Comparison of ENCODE assay signal across 7 mouse cellular contexts in the genomic region with DNA sequence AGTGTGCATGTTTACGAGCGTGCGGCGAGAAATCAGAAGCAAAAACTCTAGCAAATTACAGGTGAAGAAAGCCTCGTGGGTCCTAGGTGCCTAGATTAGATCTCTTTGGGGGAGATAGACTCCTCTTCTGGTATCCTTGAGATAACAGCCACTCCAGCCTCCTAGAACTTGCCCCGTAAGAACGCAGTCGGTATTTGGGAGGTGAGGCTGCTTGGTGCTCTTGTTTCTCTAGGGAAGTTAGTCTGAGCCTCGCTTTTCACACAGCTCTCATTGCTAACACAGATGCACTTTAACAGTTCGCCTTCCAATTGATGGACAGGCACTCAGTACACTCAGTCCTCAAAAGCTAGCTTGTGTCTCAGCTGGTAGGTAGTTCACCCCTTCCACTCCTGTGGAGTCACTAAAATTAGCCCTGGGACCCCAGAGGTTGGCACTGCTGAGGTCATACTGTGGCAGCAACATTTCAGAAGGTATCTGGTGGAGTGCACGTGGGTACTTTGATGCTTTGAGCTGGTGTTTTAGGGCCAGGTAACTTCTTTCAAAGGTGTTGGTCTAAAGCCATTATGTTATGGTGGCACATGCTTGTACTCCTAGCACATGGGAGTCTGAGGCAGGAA. TPM values are rescaled to one million over a fixed set of nuclear protein-coding genes. Genes with fewer than 3 reads are reported as not detected.
DNase-seq lines count a peak whose midpoint lies in the region; ATAC-seq and TF ChIP-seq lines count a peak whose summit lies in the region.

No protein-coding gene starts in this region.

- peaks cover 38% of the 10 kb centered on the region for H3K79me2 ChIP-seq in CH12.LX (replicated peaks; ENCODE audit: control insufficient read depth, extremely low read depth, insufficient read depth, poor library complexity, severe bottlenecking)

- H3K36me3 ChIP-seq in CH12.LX (replicated peaks in 1 of 2; ENCODE audit: control insufficient read depth in 1 of 2, insufficient read depth in 1 of 2, low read length in 1 of 2): peaks cover under 1 to 35% of the 10 kb centered on the region in 2 experiments
- peaks cover 36% of the 10 kb centered on the region for H3K36me3 ChIP-seq in liver, embryonic 13.5 days

- intact Hi-C loops in left cerebral cortex, postnatal 14 days (cut with DNase I): no loop called here

- DNase-seq in A20 (ENCODE audit: low read depth, low spot score) (peak; percentile 59), CH12.LX (ENCODE audit: extremely low read depth) (no peak)
- DNase-seq in heart, adult 8-10 months (ENCODE audit: low spot score): peak; percentile 40
- DNase-seq in liver, embryonic 13.5 days: no peak
- no peak for DNase-seq in left cerebral cortex, postnatal 14 days (ENCODE audit: low spot score in 2 of 2)
- DNase-seq in cerebellum, adult 8-10 months: no peak
- DNase-seq in cerebellum, postnatal 10 days: no peak

- no peak overlapping the region for H3K27ac ChIP-seq in CH12.LX (ENCODE audit: insufficient read depth, low read depth)
- peak overlapping the region; percentile 99 for H3K27ac ChIP-seq in liver, embryonic 13.5 days

- 4% methylated on average over 11 of the region's 11 CpGs for WGBS in liver, embryonic 13.5 days (ENCODE audit: insufficient replicate concordance)

- H3K4me1 ChIP-seq in CH12.LX (ENCODE audit: control insufficient read depth in 1 of 2, insufficient read depth in 2 of 2): peaks cover 25 to 49% of the 10 kb centered on the region in 2 experiments
- peaks cover 72% of the 10 kb centered on the region for H3K4me1 ChIP-seq in liver, embryonic 13.5 days (replicated peaks)

- no peak for TF ChIP-seq RAD21 in CH12.LX (IDR thresholded peaks at IDR 0.05; ENCODE audit: low read depth, low read length)

- no peak for TF ChIP-seq POLR2A in CH12.LX (IDR thresholded peaks at IDR 0.05; ENCODE audit: low read depth, low read length)

- in situ Hi-C loops in CH12.LX (cut with MboI; ENCODE audit: low pct_ligation_motif_present, low pct_unique_long_range_greater_than_20kb, low sequenced_read_pairs): no loop called here

- ATAC-seq in liver, embryonic 13.5 days (ENCODE audit: low read depth): peak; percentile 8

- H3K4me2 ChIP-seq in CH12.LX (ENCODE audit: insufficient read depth, low read depth, poor library complexity, severe bottlenecking): peak overlapping the region; percentile 97
- H3K4me2 ChIP-seq in liver, embryonic 13.5 days: peak overlapping the region; percentile 83

- dilution Hi-C loops in CH12.LX (cut with MboI; ENCODE audit: extremely low pct_ligation_motif_present, extremely low pct_unique_long_range_greater_than_20kb, low sequenced_read_pairs): no loop called here

- TF ChIP-seq EP300 in CH12.LX (IDR thresholded peaks at IDR 0.05; ENCODE audit: low read length): no peak

- H3K9ac ChIP-seq in CH12.LX (ENCODE audit: insufficient read depth, low read depth): peak overlapping the region; percentile 84
- H3K9ac ChIP-seq in liver, embryonic 13.5 days: peak overlapping the region; percentile 100

- no peak for TF ChIP-seq CTCF in CH12.LX (conservative IDR thresholded peaks at IDR 0.05 in 1 of 2, IDR thresholded peaks at IDR 0.05 in 1 of 2; ENCODE audit: low read depth in 2 of 2, low read length in 2 of 2)

- peak overlapping the region; percentile 80 to 92 (median 87) for H3K4me3 ChIP-seq in CH12.LX (replicated peaks in 1 of 3; ENCODE audit: low read depth in 2 of 3, low read length in 2 of 3, poor library complexity in 1 of 3)
- peak overlapping the region; percentile 100 for H3K4me3 ChIP-seq in liver, embryonic 13.5 days (replicated peaks)

- H3K27me3 ChIP-seq in CH12.LX (replicated peaks): peaks cover 8% of the 10 kb centered on the region
- H3K27me3 ChIP-seq in liver, embryonic 13.5 days: no peaks in the 10 kb centered on the region

- H3K9me3 ChIP-seq in CH12.LX (replicated peaks; ENCODE audit: low read length): no peaks in the 10 kb centered on the region
- no peaks in the 10 kb centered on the region for H3K9me3 ChIP-seq in liver, embryonic 13.5 days (replicated peaks)

TF ChIP-seq in CH12.LX, 34 proteins besides CTCF, POLR2A, EP300 and RAD21:
- TF ChIP-seq MAZ (IDR thresholded peaks at IDR 0.05; ENCODE audit: low read depth, low read length) (no peak), ETS1 (conservative IDR thresholded peaks at IDR 0.05; ENCODE audit: low read depth, low read length) (no peak), KAT2A (IDR thresholded peaks at IDR 0.05; ENCODE audit: insufficient replicate concordance, low read length) (no peak), ELF1 (IDR thresholded peaks at IDR 0.05; ENCODE audit: low read depth, low read length) (no peak), ZMIZ1 (IDR thresholded peaks at IDR 0.05; ENCODE audit: low read depth, low read length) (no peak), MEF2A (IDR thresholded peaks at IDR 0.05; ENCODE audit: borderline replicate concordance, low read depth, low read length) (no peak), IRF4 (IDR thresholded peaks at IDR 0.05; ENCODE audit: low read depth, low read length) (no peak), NELFE (IDR thresholded peaks at IDR 0.05; ENCODE audit: low read depth, low read length) (no peak), ZKSCAN1 (IDR thresholded peaks at IDR 0.05; ENCODE audit: borderline replicate concordance, low read depth, low read length) (no peak), SMC3 (IDR thresholded peaks at IDR 0.05; ENCODE audit: low read depth, low read length) (no peak), JUND (conservative IDR thresholded peaks at IDR 0.05; ENCODE audit: low read depth, low read length) (no peak), BHLHE40 (IDR thresholded peaks at IDR 0.05; ENCODE audit: low read depth, low read length) (no peak), MXI1 (IDR thresholded peaks at IDR 0.05; ENCODE audit: low read depth, low read length) (no peak), MAFK (IDR thresholded peaks at IDR 0.05; ENCODE audit: insufficient replicate concordance, low read length) (no peak), POLR2AphosphoS2 (IDR thresholded peaks at IDR 0.05; ENCODE audit: low read depth, low read length) (no peak), ZNF384 (IDR thresholded peaks at IDR 0.05; ENCODE audit: low read depth, low read length) (no peak), MAX (IDR thresholded peaks at IDR 0.05; ENCODE audit: low read length) (no peak)

RNA-seq across cellular contexts. Expression of gene Mafk, which starts 1.0 kb away (rescaled TPM):
- total RNA-seq in CH12.LX (2012; rRNA removed) (16.4 and 20.0 TPM in 2 replicates), CH12.LX (2014; rRNA removed) (23.6 and 23.8 TPM in 2 replicates)
- 24.1 and 24.7 TPM in 2 replicates for polyA plus RNA-seq in CH12.LX (2012; ENCODE audit: insufficient read length, low read depth)
- total RNA-seq in heart, adult 8-10 months (2022): 10 to 100 TPM; 27.3 to 35.9 (median 33.9) TPM
- 41.6 and 44.9 TPM in 2 replicates for polyA plus RNA-seq in liver, embryonic 13.5 days (2015; fragmentation: Nextera tagmentation; extraction: Ambion mirVana)
- 1 to 10 TPM; 7.6 to 8.5 TPM for total RNA-seq in left cerebral cortex, postnatal 14 days (2021)

RNA-seq across cellular contexts. Expression of gene Ints1, which starts 16.8 kb away (rescaled TPM):
- total RNA-seq in CH12.LX (2012; rRNA removed) (88.2 and 94.0 TPM in 2 replicates), CH12.LX (2014; rRNA removed) (19.8 and 23.2 TPM in 2 replicates)
- 47.4 and 72.1 TPM in 2 replicates for polyA plus RNA-seq in CH12.LX (2012; ENCODE audit: insufficient read length, low read depth)
- 10 to 100 TPM; 39.2 to 43.9 (median 40.1) TPM for total RNA-seq in heart, adult 8-10 months (2022)
- 12.7 and 13.8 TPM in 2 replicates for polyA plus RNA-seq in liver, embryonic 13.5 days (2015; fragmentation: Nextera tagmentation; extraction: Ambion mirVana)
- 100 to 1,000 TPM in 1 of 2 experiments, 10 to 100 TPM in 1; 96.8 to 102 TPM for total RNA-seq in left cerebral cortex, postnatal 14 days (2021)

RNA-seq across cellular contexts. Expression of gene Tmem184a, which starts 27.4 kb away (rescaled TPM):
- total RNA-seq in CH12.LX (2012; rRNA removed) (0.08 TPM in 1 of 2 replicates, not detected in the other), CH12.LX (2014; rRNA removed) (0.08 and 0.20 TPM in 2 replicates)
- polyA plus RNA-seq in CH12.LX (2012; ENCODE audit: insufficient read length, low read depth): 0.16 TPM in 2 replicates
- total RNA-seq in heart, adult 8-10 months (2022): under 1 TPM in 3 of 4 experiments, not detected in 1; 0.22 to 0.87 (median 0.47) TPM
- 0.68 and 0.89 TPM in 2 replicates for polyA plus RNA-seq in liver, embryonic 13.5 days (2015; fragmentation: Nextera tagmentation; extraction: Ambion mirVana)
- total RNA-seq in left cerebral cortex, postnatal 14 days (2021): under 1 TPM in 1 of 2 experiments, not detected in 1; 0.08 TPM

RNA-seq across cellular contexts. Expression of gene Gm26938, which starts 33.9 kb away (rescaled TPM):
- total RNA-seq in CH12.LX (2012; rRNA removed): not detected in 2 replicates
- not detected in 2 replicates for total RNA-seq in CH12.LX (2014; rRNA removed)
- polyA plus RNA-seq in CH12.LX (2012; ENCODE audit: insufficient read length, low read depth): not detected in 2 replicates
- not detected for total RNA-seq in heart, adult 8-10 months (2022)
- polyA plus RNA-seq in liver, embryonic 13.5 days (2015; fragmentation: Nextera tagmentation; extraction: Ambion mirVana): not detected in 2 replicates
- not detected for total RNA-seq in left cerebral cortex, postnatal 14 days (2021)

RNA-seq across cellular contexts. Expression of gene Psmg3, which starts 34.4 kb away (rescaled TPM):
- total RNA-seq in CH12.LX (2012; rRNA removed) (43.5 and 60.1 TPM in 2 replicates), CH12.LX (2014; rRNA removed) (92.5 and 101 TPM in 2 replicates)
- polyA plus RNA-seq in CH12.LX (2012; ENCODE audit: insufficient read length, low read depth): 57.3 and 61.3 TPM in 2 replicates
- 10 to 100 TPM in 1 of 4 experiments, 1 to 10 TPM in 3; 7.0 to 10.6 (median 9.1) TPM for total RNA-seq in heart, adult 8-10 months (2022)
- 68.7 and 70.5 TPM in 2 replicates for polyA plus RNA-seq in liver, embryonic 13.5 days (2015; fragmentation: Nextera tagmentation; extraction: Ambion mirVana)
- 10 to 100 TPM; 17.2 to 17.9 TPM for total RNA-seq in left cerebral cortex, postnatal 14 days (2021)

Comparison
In these comparisons a context has a peak if more than half of its experiments do, and no peak if none do; other contexts are left out.
1. DNase-seq: peak in A20 (single experiment) and heart, adult 8-10 months (single experiment); none in CH12.LX (single experiment), liver, embryonic 13.5 days (single experiment), left cerebral cortex, postnatal 14 days (0 of 2), cerebellum, adult 8-10 months (single experiment) and cerebellum, postnatal 10 days (0 of 2).